Mouse (Mus musculus): ENCODE data around the gene Cbwd1.

Cbwd1 gene

DNA sequence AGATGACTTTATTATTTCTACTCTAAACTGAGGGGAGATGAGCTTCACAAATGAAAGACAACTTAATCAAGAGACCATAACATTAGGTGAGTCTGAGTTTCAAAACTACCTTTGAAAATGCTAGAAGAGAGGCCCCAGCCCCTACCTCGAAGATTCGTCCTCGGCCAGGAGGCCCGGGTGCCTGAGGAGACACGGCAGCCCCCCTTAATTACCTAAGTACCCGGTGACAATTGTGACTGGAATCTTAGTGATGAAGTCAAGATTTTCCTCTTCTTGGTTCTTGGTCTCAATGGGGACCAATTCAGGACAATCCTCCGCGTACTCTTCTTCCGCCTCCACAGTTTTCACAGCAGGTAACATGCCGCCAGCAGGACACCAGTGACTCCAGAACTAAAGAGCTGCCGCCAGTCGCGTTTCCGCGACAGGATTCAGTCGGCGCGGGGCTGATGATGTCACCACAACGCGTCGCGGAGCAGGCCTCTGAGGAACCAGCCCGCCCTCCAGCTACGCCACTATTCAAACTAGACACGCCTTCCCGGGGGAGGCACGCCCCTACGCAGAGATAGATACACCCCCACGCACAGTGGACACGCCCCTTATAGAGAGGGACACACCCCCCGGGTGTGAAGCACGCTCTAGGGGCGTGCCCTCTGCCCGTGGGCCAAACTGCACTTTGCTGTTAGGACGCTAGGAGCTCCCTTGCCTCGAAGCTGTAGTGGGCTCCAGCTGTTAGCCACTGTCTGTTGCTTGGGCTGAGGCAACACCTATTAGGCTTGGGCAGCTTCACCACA lies at the start of gene Cbwd1:
Gene Cbwd1 (minus strand): TSS at position 439 of the 791 bp plus-strand sequence.
- ChIA-PET POLR2A (interaction anchor here (0.6 to 2.5 kb wide), 71 partner anchors 8 to 711 kb away, joined by 3 to 11 read pairs (median 3); partner anchors contain the start of genes Dmrt2 (in 2 of the 4), Kank1 (in 2 of the 4), Dmrt3 (in 1 of the 4) and Dock8 (in 1 of the 4)), CTCF (interaction anchor here (0.5 to 2.6 kb wide), 39 partner anchors 9 to 736 kb away, joined by 3 to 28 read pairs (median 3); partner anchors contain the start of gene Tjp2 (in 1 of the 4))

DNA sequence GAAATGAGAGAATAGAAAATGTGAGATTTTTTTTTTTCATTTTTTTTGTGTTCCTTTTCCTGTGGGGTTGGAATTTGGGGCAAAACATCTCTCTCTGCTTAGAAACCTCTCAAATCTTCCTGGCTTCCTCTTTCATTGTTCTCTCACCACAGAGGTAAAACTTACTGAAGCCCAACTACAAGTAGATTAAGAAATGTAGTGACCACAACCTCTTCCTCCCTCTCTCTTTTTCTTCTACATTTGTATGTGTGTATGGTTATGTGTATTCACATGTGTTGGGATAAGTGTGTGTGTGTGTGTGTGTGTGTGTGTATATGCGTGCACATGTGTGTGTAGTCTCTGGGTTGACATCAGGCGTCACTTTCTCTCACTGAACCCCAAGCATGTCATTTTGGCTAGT lies 47.1 kb upstream of the Cbwd1 start:
- POLR2A ChIA-PET: no interaction called here
- CTCF ChIA-PET: no interaction called here

DNA sequence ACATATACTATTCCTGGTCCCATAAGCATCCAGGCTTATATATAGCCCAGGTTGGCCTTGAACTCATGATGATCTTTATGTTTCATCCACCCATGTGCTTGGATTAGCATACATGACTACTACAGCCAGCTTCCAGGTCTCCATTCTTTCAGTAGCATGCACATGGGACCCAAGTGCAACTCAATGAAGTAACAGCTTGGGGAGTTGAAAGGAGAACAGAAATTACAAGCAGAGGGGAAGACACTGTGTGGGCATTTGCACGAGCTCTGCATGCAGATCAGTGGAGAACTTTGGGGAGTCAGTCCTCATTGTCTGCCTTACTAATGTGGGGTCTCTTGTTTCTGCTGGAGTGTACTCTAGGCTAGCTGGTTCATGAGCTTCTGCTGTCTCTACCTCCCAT lies 45.3 kb upstream of the Cbwd1 start:
- POLR2A ChIA-PET: no interaction called here
- CTCF ChIA-PET: no interaction called here

DNA sequence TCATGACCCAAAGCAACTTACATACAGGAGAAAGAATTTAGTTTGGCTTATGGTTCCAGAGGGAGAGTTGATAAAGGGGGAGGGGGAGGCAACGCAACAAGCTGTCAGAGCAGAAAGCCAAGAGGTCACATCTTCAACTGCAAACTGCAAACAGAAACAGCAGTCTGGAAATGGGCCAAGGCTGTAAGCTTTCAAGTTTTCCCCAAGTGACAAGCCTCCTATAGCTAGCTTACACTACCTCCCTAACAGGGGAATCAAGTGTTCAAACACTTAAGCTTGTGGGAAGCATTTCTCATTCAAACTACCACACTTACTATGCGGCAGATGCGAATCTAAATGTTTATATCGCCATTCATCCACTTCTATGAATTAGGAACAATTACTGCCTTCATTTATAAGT lies 42.4 kb upstream of the Cbwd1 start:
- CTCF ChIA-PET: no interaction called here
- POLR2A ChIA-PET: no interaction called here

DNA sequence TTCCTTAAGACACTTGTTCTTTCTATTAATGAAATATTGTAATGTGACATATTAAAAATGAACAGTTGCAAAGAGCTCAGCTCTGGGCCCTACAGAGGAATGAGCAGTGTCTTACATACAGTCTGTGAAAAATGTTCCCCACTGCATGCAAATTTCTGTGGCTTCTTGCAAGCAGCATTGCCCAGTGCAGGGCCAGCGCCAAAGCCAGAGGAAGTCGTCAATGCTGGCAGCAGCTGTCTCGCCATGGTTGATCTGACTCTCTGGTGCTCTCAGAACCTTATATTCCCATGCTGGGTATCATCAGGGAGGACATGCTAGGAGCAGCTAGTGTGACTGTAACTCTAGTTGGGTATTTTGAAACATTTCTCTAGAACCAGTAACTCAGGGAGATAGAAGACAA lies 41.4 kb upstream of the Cbwd1 start:
- ChIA-PET CTCF (no interaction called here), POLR2A (no interaction called here)

DNA sequence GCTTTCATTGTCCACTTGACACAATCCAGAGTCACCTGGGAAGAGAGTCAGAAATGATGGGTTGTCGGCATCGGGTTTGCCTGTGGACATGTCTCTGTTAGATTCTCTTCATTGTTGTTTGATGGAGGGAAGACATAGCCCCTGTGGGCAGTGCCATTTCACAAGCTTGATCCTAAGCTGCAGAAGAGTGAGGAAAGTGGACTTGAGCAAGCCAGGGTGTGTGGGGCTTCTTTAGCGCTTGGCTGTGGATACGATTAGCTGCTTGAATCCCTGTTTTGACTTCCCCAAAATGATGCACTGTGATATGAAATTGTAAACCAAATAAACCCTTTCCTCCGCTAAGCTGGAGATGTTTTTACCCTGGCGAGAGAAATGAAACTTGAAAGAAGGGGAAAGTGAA lies 40.6 kb upstream of the Cbwd1 start:
- ChIA-PET POLR2A (interaction anchor here in 1 of 4 experiments (0.7 kb wide), 1 partner anchor 15 kb away, joined by 3 read pairs; no protein-coding TSS in a partner anchor), CTCF (no interaction called here)

DNA sequence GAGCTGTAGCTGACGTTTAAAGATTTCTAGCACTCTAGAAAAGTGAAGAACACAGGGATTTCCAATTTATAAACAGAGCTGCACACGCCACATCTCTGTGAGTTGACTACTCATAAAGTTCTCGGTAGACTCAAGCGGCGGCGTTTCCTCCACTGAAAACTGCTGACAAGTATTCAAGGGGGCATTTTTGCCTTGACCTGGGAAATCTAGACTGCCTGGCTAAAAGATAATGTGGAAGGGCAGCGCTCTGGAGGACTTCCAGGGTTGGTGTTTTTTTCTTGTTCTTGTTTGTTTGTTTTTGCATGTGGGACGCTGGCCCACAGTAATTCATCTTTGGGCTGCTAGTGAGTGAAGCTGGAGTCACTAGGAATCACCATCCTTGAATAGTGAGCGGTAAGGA lies 38.7 kb upstream of the Cbwd1 start:
- POLR2A ChIA-PET: interaction anchor here in 3 of 4 experiments (0.7 to 2.6 kb wide), 6 partner anchors 21 to 237 kb away, joined by 3 to 8 read pairs (median 4); partner anchors contain the start of genes Cbwd1 (in 3 of the 3) and Kank1 (in 1 of the 3)
- CTCF ChIA-PET: no interaction called here

DNA sequence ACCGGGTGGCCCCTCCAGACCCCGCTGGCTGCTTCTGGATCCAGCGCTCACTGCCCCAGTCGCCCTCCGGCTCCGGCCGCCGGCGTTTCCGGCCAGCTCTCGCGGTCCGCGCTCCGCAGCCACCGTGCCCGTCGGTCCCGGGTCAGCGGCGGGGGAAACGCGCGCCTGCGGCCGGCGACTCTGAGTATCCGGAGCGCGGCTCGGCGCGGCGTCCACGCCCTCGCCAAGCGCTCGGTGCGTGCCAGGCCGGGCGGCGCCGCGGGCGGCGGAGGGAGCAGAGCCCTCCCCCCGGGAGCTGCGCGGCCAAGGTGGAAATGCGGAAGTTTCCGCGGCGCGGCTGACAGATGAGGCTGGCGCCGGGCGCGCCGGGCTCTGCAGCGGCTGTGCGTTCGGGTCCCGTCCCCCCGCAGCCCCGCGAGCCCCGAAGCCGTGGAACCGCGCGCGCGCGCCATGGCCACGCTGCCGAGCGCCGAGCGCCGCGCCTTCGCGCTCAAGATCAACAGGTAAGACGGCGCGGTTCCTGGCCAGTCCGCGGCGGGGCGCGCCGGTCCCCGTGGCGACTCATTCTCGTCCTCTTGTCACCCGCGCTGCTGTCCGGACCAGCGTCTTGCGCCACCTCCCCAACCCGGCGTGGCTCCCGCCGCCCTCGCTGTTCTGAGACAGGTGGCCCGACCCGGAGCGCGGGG lies 37.9 kb upstream of the Cbwd1 start, which contains the start of gene Dock8:
Gene Dock8 (plus strand): TSS at position 334 of the 686 bp plus-strand sequence.
- CTCF ChIA-PET: interaction anchor here in 1 of 4 experiments (1.7 kb wide), 1 partner anchor 477 kb away, joined by 3 read pairs; no protein-coding TSS in a partner anchor
- POLR2A ChIA-PET: interaction anchor here (0.6 to 2.6 kb wide), 8 partner anchors 18 to 487 kb away, joined by 3 to 8 read pairs (median 4); partner anchors contain the start of genes Cbwd1 (in 2 of the 4) and Kank1 (in 1 of the 4)

DNA sequence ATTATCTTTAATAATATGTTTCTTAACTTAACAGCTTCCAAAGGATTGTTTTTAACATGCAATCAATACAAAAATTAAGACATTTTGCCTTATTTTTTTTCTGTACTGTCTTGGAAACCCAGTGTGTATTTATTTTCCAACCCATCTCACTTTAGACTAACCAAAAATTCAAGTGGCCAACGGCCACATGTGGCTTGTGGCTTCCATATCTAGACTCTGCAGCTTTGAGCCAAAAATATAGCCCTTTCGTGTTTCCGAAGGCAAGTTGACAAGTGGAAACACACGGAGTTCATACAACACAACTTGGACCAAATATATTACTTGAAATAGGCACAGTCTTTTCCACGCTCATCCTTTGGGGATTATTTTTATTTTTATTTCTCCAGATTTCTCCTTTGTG lies 37.2 kb upstream of the Cbwd1 start:
- ChIA-PET CTCF (interaction anchor here in 2 of 4 experiments (0.6 to 1.7 kb wide), 2 partner anchors 239 to 477 kb away, joined by 3 to 10 read pairs; no protein-coding TSS in a partner anchor), POLR2A (interaction anchor here in 1 of 4 experiments (1.3 to 2.6 kb wide), 2 partner anchors 17 to 37 kb away, joined by 3 to 8 read pairs; partner anchors contain the start of gene Cbwd1)

DNA sequence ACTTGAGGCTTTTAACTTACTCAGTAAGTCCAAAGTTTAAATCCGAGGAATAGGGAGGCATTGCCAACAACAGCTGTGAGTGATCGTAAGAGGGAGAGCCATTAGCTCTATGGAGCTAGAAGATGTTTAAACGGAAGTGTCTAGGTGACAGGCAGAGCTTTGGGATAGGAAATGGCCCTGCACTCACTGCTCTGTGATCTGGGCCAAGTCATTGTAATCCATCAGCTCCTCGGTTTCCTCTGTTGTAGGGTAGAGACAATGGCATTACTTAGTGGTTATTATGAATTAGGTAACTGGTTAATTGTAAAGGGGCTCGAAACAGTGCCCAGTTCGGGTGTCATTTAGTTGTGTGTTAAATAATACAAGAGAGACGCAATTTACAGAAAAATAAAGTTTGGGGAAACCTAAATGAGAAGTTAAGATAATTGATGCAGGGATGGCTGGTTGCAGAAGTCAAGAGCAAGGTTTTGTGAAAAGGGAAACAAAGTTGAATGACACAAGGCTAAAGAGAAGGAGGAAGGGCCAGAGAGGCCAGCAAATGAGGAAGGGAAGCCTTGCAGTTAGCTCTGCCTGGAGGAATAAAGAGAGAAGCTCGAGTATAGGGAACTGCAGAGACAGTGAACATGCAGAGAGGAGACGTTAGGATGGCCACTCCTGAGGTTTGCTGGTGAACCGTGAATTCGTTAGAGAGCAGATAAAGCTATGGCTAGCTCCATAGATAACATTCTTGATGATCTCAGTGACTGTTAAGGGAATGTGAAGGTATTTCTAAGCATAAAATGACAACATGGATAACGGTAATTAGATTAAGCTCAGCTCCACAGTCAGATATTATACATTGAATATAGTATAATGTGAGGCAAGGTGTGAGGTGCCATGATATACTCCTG lies 35.6 kb upstream of the Cbwd1 start:
- POLR2A ChIA-PET: interaction anchor here in 2 of 4 experiments (0.6 to 1.4 kb wide), 2 partner anchors 8 to 35 kb away, joined by 3 read pairs; partner anchors contain the start of gene Cbwd1 (in 1 of the 2)
- CTCF ChIA-PET: interaction anchor here in 1 of 4 experiments (0.6 kb wide), 1 partner anchor 671 kb away, joined by 6 read pairs; no protein-coding TSS in a partner anchor

DNA sequence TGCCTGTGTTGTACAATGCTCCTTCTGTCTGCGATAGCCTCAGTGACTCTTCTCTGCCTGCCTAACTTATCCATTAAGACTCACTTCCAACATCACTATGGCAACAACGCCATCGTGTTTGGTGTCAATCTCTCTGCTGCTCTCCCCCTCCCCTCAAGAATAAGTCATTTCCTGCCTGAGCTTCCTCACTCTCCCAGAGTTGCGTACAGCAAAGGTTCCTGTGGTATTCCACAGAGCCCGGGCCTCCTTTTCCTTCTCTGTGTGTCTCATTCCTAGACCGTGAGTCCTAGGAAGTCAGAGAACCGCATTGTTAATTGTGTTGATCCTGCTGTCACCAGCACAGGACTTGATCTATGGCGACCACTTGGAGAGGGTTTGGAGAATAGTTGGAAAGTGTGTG lies 33.5 kb upstream of the Cbwd1 start:
- POLR2A ChIA-PET: no interaction called here
- CTCF ChIA-PET: no interaction called here

DNA sequence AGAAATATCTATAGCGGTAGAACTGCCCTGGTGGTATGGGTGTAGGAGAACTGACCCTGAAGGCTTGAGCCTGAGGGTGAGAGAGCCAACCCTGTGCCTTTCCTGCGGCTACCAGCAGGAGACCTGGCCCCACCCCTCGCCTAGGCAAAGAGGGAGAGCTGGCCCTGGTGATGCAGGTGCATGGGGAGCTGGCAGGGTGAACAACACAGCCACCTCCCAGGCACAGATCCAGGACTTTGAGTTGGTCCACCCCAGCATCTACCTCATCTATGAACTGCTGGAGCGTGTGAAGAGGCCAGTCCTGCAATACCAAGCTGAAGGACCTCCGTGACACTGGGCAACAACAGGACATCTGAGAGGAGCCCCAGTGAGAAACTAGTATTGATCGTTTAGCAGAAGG lies 32.1 kb upstream of the Cbwd1 start:
- ChIA-PET POLR2A (no interaction called here), CTCF (interaction anchor here in 2 of 4 experiments (0.6 kb wide), 2 partner anchors 32 to 305 kb away, joined by 3 read pairs; no protein-coding TSS in a partner anchor)

DNA sequence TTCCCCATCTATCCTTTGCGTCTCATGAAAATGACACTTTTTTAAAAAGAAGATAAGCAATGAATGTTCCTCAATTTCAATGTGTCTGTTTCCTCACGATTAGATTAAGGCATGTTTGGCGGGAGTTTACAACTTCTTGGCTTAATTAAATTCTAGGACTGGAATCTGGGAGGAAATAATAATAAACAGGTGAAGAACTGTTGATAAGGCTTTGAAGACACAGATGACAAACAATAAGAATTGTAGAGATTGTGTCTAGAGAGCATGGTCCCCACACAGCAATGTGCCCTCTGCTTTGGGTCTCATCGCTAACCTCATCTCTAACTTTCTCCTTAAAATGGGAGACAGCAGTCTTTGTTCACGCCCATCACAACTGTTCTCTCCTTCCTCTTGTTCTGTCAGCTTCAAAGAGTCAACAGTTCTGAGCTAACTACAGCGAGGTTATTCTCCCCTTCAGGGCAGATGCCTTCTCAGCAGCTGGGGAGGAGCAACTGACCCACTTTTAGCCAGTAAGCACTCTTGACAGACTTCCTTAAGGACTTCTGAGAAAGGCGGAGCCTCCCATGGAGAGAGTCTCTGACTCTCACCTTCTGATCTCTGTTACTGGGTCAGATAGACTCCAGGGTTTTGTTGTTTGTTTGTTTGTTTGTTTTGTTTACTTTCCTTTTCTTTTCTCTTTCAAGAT lies 28.9 kb upstream of the Cbwd1 start:
- POLR2A ChIA-PET: interaction anchor here in 2 of 4 experiments (0.6 to 1.0 kb wide), 3 partner anchors 29 to 117 kb away, joined by 3 to 4 read pairs (median 3); partner anchors contain the start of gene Cbwd1 (in 1 of the 2)
- CTCF ChIA-PET: interaction anchor here in 1 of 4 experiments (0.7 kb wide), 1 partner anchor 117 kb away, joined by 3 read pairs; no protein-coding TSS in a partner anchor

DNA sequence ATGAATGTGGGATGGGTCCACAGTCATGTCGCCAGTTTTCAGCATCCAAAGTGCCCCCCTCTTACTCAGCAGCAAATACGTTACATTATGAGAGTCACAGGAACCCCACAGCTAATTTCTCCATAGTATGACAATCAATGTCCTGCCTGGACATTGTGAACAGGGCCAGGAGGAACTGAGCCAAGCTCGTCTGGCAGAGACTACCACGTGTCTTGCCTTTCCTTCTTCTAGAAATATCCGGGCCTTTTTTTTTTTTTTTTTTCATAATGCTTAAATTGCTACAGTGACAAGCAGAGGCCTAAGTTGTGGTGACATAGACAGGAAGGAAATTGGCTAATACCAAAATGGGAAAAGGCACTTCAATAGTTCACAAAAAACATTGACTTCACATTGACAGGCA lies 27.4 kb upstream of the Cbwd1 start:
- CTCF ChIA-PET: no interaction called here
- POLR2A ChIA-PET: interaction anchor here in 1 of 4 experiments (0.7 kb wide), 1 partner anchor 8 kb away, joined by 3 read pairs; no protein-coding TSS in a partner anchor

DNA sequence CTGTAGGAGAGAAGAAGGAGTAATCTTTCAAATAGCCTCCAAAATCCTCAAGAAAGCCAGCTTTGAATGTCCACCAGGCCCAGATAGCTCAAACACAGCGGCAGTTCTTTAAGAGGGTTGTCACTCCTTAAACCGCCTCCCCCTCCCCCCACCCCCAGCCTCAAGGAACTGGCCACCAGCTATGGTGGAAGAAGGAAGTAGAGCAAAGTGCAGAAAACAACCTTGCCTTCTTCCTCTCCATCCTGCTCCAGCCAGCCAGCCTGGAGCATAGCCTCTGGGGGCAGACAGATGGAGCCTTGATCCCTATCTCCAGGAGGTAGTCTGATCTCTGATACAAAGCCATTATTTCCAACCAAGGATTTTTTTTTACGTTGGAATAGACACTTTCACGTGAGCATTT lies 25.9 kb upstream of the Cbwd1 start:
- ChIA-PET CTCF (interaction anchor here (0.6 to 1.5 kb wide), 6 partner anchors 21 to 659 kb away, joined by 3 to 4 read pairs (median 3); partner anchors contain the start of gene Cbwd1 (in 1 of the 4)), POLR2A (interaction anchor here in 1 of 4 experiments (0.6 kb wide), 1 partner anchor 15 kb away, joined by 3 read pairs; no protein-coding TSS in a partner anchor)

DNA sequence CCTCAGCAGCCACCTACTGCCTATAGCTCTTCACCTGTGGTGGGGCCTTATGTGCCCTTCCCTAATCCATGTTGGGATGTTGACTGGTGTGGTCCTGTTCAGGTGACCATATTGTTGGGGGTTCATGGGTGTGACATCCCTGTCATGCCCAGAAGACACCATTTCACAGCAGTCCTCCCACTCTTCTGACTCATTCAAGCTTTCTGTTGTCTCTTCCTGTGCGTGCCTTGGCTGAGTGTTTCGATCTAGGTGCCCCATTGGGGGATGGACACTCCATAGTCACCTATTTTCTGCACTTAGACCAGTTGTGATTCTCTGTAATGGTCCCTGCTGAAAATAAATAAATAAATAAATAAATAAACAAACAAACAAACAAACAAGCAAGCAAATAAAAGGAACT lies 23.6 kb upstream of the Cbwd1 start:
- POLR2A ChIA-PET: no interaction called here

DNA sequence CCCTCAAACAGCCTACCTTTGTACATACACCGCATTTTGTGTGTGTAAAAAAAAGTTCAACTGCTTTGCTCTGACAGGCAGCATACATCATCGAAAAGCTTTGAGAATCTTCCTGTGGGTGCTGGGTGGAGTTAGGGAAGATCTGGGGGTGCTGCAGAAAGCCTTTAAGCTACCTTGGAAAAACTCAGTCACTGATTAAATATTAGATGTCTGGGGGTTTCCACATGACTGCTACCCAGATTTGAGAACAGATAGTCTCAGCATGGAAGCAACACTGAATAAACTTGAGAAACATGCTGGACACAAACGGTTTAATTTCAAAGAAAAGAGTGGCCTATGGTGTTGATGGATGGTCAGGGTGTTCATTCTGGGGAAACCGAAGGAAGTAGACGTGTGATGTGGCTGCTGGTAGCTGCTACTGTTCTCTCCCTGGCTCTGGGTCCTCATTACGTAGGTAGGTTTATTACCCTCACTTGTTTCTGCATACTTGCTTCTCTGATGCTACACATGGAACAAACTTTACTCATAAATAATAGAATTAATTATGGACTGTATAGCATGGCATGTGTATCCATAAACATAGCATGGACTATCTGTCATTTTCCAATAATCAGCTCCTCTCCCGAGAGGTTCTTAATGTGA lies 22.6 kb upstream of the Cbwd1 start:
- ChIA-PET CTCF (no interaction called here), POLR2A (interaction anchor here in 1 of 4 experiments (1.1 kb wide), 1 partner anchor 22 kb away, joined by 3 read pairs; the partner anchor contains the start of gene Cbwd1)

More for the DNA sequence above, 23.6 kb upstream of the Cbwd1 start:
- CTCF ChIA-PET: no interaction called here

Data from embryonic stem cell, embryonic (primary cell).